Mouse (Mus musculus): ENCODE measurements around the gene 1110051M20Rik. TPM values are rescaled to one million over a fixed set of nuclear protein-coding genes. Genes with fewer than 3 reads are reported as not detected.
A peak's percentile ranks its signal among the peaks of the same experiment; 100 is the strongest.

Gene 1110051M20Rik
- polyA plus RNA-seq, 1 experiment from 2014 or later = 68.9 TPM

GRCm38 (mm10) chr2:91399727-91400126 lies 44.8 kb downstream of the 1110051M20Rik start:
- WGBS = 4% methylated on average over 2 of the region's 2 CpGs
- Histone ChIP-seq H3K4me1 (ENCODE audit: insufficient read depth, low read length) (peaks cover 13% of the 10 kb centered on the region; the same call in 1 of the 2 replicates), H3K9ac (replicated peaks; ENCODE audit: low read length) (no peak overlapping the region), H3K9me3 (ENCODE audit: low read length) (no peaks in the 10 kb centered on the region), H3K4me2 (replicated peaks; ENCODE audit: low read depth, low read length) (no peak overlapping the region), H3K27ac (ENCODE audit: low read length) (peak overlapping the region; percentile 52; the same call in 1 of the 2 replicates), H3K36me3 (ENCODE audit: insufficient read depth, low read length) (no peaks in the 10 kb centered on the region), H3K4me3 (ENCODE audit: low read length) (no peak overlapping the region), H3K27me3 (ENCODE audit: insufficient read depth, low read length) (no peaks in the 10 kb centered on the region)
- peak; percentile 61; the same call in 1 of the 2 replicates for ATAC-seq (ENCODE audit: low FRiP score, low TSS enrichment)

GRCm38 (mm10) chr2:91399168-91399567 lies 45.3 kb downstream of the 1110051M20Rik start:
- Histone ChIP-seq H3K27me3 (ENCODE audit: insufficient read depth, low read length) (no peaks in the 10 kb centered on the region), H3K27ac (ENCODE audit: low read length) (peak overlapping the region; percentile 52), H3K36me3 (ENCODE audit: insufficient read depth, low read length) (no peaks in the 10 kb centered on the region), H3K4me2 (replicated peaks; ENCODE audit: low read depth, low read length) (no peak overlapping the region), H3K4me1 (ENCODE audit: insufficient read depth, low read length) (peaks cover 13% of the 10 kb centered on the region; the same call in 1 of the 2 replicates), H3K9ac (replicated peaks; ENCODE audit: low read length) (no peak overlapping the region), H3K4me3 (ENCODE audit: low read length) (no peak overlapping the region), H3K9me3 (ENCODE audit: low read length) (no peaks in the 10 kb centered on the region)
- WGBS = 31% methylated on average over 3 of the region's 3 CpGs
- ATAC-seq (ENCODE audit: low FRiP score, low TSS enrichment) = no peak

GRCm38 (mm10) chr2:91394078-91394477 lies 50.4 kb downstream of the 1110051M20Rik start:
- Histone ChIP-seq H3K4me1 (ENCODE audit: insufficient read depth, low read length) (peaks cover 4% of the 10 kb centered on the region; the same call in 1 of the 2 replicates), H3K27ac (ENCODE audit: low read length) (no peak overlapping the region), H3K9ac (replicated peaks; ENCODE audit: low read length) (no peak overlapping the region), H3K4me2 (replicated peaks; ENCODE audit: low read depth, low read length) (no peak overlapping the region), H3K27me3 (ENCODE audit: insufficient read depth, low read length) (no peaks in the 10 kb centered on the region), H3K4me3 (ENCODE audit: low read length) (no peak overlapping the region), H3K9me3 (ENCODE audit: low read length) (no peaks in the 10 kb centered on the region), H3K36me3 (ENCODE audit: insufficient read depth, low read length) (no peaks in the 10 kb centered on the region)
- 55% methylated on average over 4 of the region's 4 CpGs for WGBS
- peak; percentile 61; the same call in 1 of the 2 replicates for ATAC-seq (ENCODE audit: low FRiP score, low TSS enrichment)

GRCm38 (mm10) chr2:91388738-91389137 lies 55.8 kb downstream of the 1110051M20Rik start:
- H3K27ac ChIP-seq (ENCODE audit: low read length) = no peak overlapping the region
- H3K9me3 ChIP-seq (ENCODE audit: low read length) = no peaks in the 10 kb centered on the region
- no peaks in the 10 kb centered on the region for H3K27me3 ChIP-seq (ENCODE audit: insufficient read depth, low read length)
- no peak overlapping the region for H3K4me2 ChIP-seq (replicated peaks; ENCODE audit: low read depth, low read length)
- no peak overlapping the region for H3K9ac ChIP-seq (replicated peaks; ENCODE audit: low read length)
- no peak overlapping the region for H3K4me3 ChIP-seq (ENCODE audit: low read length)
- H3K4me1 ChIP-seq (ENCODE audit: insufficient read depth, low read length) = peaks cover 26% of the 10 kb centered on the region
- no peak for ATAC-seq (ENCODE audit: low FRiP score, low TSS enrichment)
- H3K36me3 ChIP-seq (ENCODE audit: insufficient read depth, low read length) = no peaks in the 10 kb centered on the region
- WGBS = 55% methylated on average over 3 of the region's 3 CpGs

GRCm38 (mm10) chr2:91388281-91388680 lies 56.2 kb downstream of the 1110051M20Rik start:
- peaks cover 26% of the 10 kb centered on the region for H3K4me1 ChIP-seq (ENCODE audit: insufficient read depth, low read length)
- no peak overlapping the region for H3K4me2 ChIP-seq (replicated peaks; ENCODE audit: low read depth, low read length)
- H3K9me3 ChIP-seq (ENCODE audit: low read length) = no peaks in the 10 kb centered on the region
- H3K4me3 ChIP-seq (ENCODE audit: low read length) = no peak overlapping the region
- no peak; the same call in 1 of the 2 replicates for ATAC-seq (ENCODE audit: low FRiP score, low TSS enrichment)
- 26% methylated on average over 3 of the region's 3 CpGs for WGBS
- H3K36me3 ChIP-seq (ENCODE audit: insufficient read depth, low read length) = no peaks in the 10 kb centered on the region
- H3K27me3 ChIP-seq (ENCODE audit: insufficient read depth, low read length) = no peaks in the 10 kb centered on the region
- no peak overlapping the region for H3K9ac ChIP-seq (replicated peaks; ENCODE audit: low read length)
- H3K27ac ChIP-seq (ENCODE audit: low read length) = no peak overlapping the region

GRCm38 (mm10) chr2:91387287-91387958 lies 57.1 kb downstream of the 1110051M20Rik start:
- Histone ChIP-seq H3K9ac (replicated peaks; ENCODE audit: low read length) (no peak overlapping the region), H3K4me1 (ENCODE audit: insufficient read depth, low read length) (peaks cover 26% of the 10 kb centered on the region), H3K36me3 (ENCODE audit: insufficient read depth, low read length) (no peaks in the 10 kb centered on the region), H3K27ac (ENCODE audit: low read length) (peak overlapping the region; percentile 41; the same call in 1 of the 2 replicates), H3K27me3 (ENCODE audit: insufficient read depth, low read length) (no peaks in the 10 kb centered on the region), H3K4me2 (replicated peaks; ENCODE audit: low read depth, low read length) (no peak overlapping the region), H3K9me3 (ENCODE audit: low read length) (no peaks in the 10 kb centered on the region), H3K4me3 (ENCODE audit: low read length) (no peak overlapping the region)
- peak; percentile 49; the same call in 1 of the 2 replicates for ATAC-seq (ENCODE audit: low FRiP score, low TSS enrichment)
- 88% methylated on average over 6 of the region's 6 CpGs for WGBS

GRCm38 (mm10) chr2:91386547-91387286 lies 57.8 kb downstream of the 1110051M20Rik start:
- no peaks in the 10 kb centered on the region for H3K9me3 ChIP-seq (ENCODE audit: low read length)
- ATAC-seq (ENCODE audit: low FRiP score, low TSS enrichment) = peak; percentile 79
- no peaks in the 10 kb centered on the region for H3K27me3 ChIP-seq (ENCODE audit: insufficient read depth, low read length)
- no peaks in the 10 kb centered on the region for H3K36me3 ChIP-seq (ENCODE audit: insufficient read depth, low read length)
- H3K27ac ChIP-seq (ENCODE audit: low read length) = peak overlapping the region; percentile 78
- 30% methylated on average over 5 of the region's 5 CpGs for whole genome bisulfite sequencing
- H3K9ac ChIP-seq (replicated peaks; ENCODE audit: low read length) = no peak overlapping the region
- no peak overlapping the region for H3K4me3 ChIP-seq (ENCODE audit: low read length)
- H3K4me2 ChIP-seq (replicated peaks; ENCODE audit: low read depth, low read length) = no peak overlapping the region
- peaks cover 26% of the 10 kb centered on the region for H3K4me1 ChIP-seq (ENCODE audit: insufficient read depth, low read length)

GRCm38 (mm10) chr2:91383294-91383693 lies 61.2 kb downstream of the 1110051M20Rik start:
- peaks cover 23% of the 10 kb centered on the region for H3K4me1 ChIP-seq (ENCODE audit: insufficient read depth, low read length)
- no peak overlapping the region for H3K4me2 ChIP-seq (replicated peaks; ENCODE audit: low read depth, low read length)
- ATAC-seq (ENCODE audit: low FRiP score, low TSS enrichment) = no peak
- no peaks in the 10 kb centered on the region for H3K9me3 ChIP-seq (ENCODE audit: low read length)
- H3K27ac ChIP-seq (ENCODE audit: low read length) = no peak overlapping the region
- H3K9ac ChIP-seq (replicated peaks; ENCODE audit: low read length) = no peak overlapping the region
- 90% methylated on average over 6 of the region's 6 CpGs for WGBS
- no peaks in the 10 kb centered on the region for H3K27me3 ChIP-seq (ENCODE audit: insufficient read depth, low read length)
- H3K4me3 ChIP-seq (ENCODE audit: low read length) = no peak overlapping the region
- no peaks in the 10 kb centered on the region for H3K36me3 ChIP-seq (ENCODE audit: insufficient read depth, low read length)

GRCm38 (mm10) chr2:91377038-91377437 lies 67.5 kb downstream of the 1110051M20Rik start:
- Histone ChIP-seq H3K9me3 (ENCODE audit: low read length) (no peaks in the 10 kb centered on the region), H3K4me2 (replicated peaks; ENCODE audit: low read depth, low read length) (no peak overlapping the region), H3K4me1 (ENCODE audit: insufficient read depth, low read length) (0 out of 2 replicates have a peak, but pooled peaks cover 8% of the 10 kb centered on the region), H3K27me3 (ENCODE audit: insufficient read depth, low read length) (no peaks in the 10 kb centered on the region), H3K9ac (replicated peaks; ENCODE audit: low read length) (no peak overlapping the region), H3K27ac (ENCODE audit: low read length) (no peak overlapping the region), H3K4me3 (ENCODE audit: low read length) (no peak overlapping the region), H3K36me3 (ENCODE audit: insufficient read depth, low read length) (no peaks in the 10 kb centered on the region)
- ATAC-seq (ENCODE audit: low FRiP score, low TSS enrichment) = no peak
- 29% methylated on average over 7 of the region's 7 CpGs for WGBS

- WGBS = 77% methylated on average over 2 of the region's 2 CpGs
Measured at GRCm38 (mm10) chr2:91370314-91370713, 74.2 kb downstream of the 1110051M20Rik start.

More at GRCm38 (mm10) chr2:91370314-91370713, 74.2 kb downstream of the 1110051M20Rik start:
- no peak overlapping the region for H3K4me3 ChIP-seq (ENCODE audit: low read length)
- peaks cover 7% of the 10 kb centered on the region for H3K9me3 ChIP-seq (ENCODE audit: low read length)
- no peak overlapping the region for H3K27ac ChIP-seq (ENCODE audit: low read length)
- ATAC-seq (ENCODE audit: low FRiP score, low TSS enrichment) = no peak
- H3K4me2 ChIP-seq (replicated peaks; ENCODE audit: low read depth, low read length) = no peak overlapping the region
- no peak overlapping the region for H3K9ac ChIP-seq (replicated peaks; ENCODE audit: low read length)
- H3K36me3 ChIP-seq (ENCODE audit: insufficient read depth, low read length) = peaks cover 5% of the 10 kb centered on the region; the same call in 1 of the 2 replicates
- no peaks in the 10 kb centered on the region for H3K27me3 ChIP-seq (ENCODE audit: insufficient read depth, low read length)
- H3K4me1 ChIP-seq (ENCODE audit: insufficient read depth, low read length) = no peaks in the 10 kb centered on the region

Measured in kidney, embryonic 16.5 days (tissue).